Mouse (Mus musculus) midbrain, embryonic 11.5 days (tissue): ENCODE data around the gene Calhm3. TPM values are rescaled to one million over a fixed set of nuclear protein-coding genes. Genes with fewer than 3 reads are reported as not detected.
A peak's percentile ranks its signal among the peaks of the same experiment; 100 is the strongest.

ENCODE experiments used
- ATAC-seq: fragments of 200-750 bp; cut with Nextera tagmentation; 2 replicates; pipeline ENCODE4 v1.8.0; 2017; ENCODE audit warnings: moderate TSS enrichment, moderate library complexity; ENCODE audit not compliant: low FRiP score
- DNase-seq: peaks from one replicate; pipeline ENCODE4 v3.0.0; 2015; ENCODE audit warnings: low spot score; ENCODE audit errors: missing footprints
- H3K27ac ChIP-seq: fragments of 300-500 bp; sonication (generic); 2 replicates; pipeline ENCODE4 v1.5.1; 2014; ENCODE audit warnings: low read depth, low read length
- H3K27me3 ChIP-seq: fragments of 300-500 bp; sonication (generic); 2 replicates; pipeline ENCODE4 v1.6.1; 2014; ENCODE audit warnings: mild to moderate bottlenecking, low read length, moderate library complexity, mixed read lengths; ENCODE audit not compliant: control insufficient read depth, insufficient read depth
- H3K36me3 ChIP-seq: fragments of 300-500 bp; sonication (generic); 2 replicates; pipeline ENCODE4 v1.6.1; 2014; ENCODE audit warnings: mild to moderate bottlenecking, low read length, moderate library complexity, mixed read lengths; ENCODE audit not compliant: control insufficient read depth, insufficient read depth
- H3K4me1 ChIP-seq: fragments of 300-500 bp; sonication (generic); 2 replicates; pipeline ENCODE4 v1.6.1; 2014; ENCODE audit warnings: low read length; ENCODE audit not compliant: control insufficient read depth, insufficient read depth
- H3K4me2 ChIP-seq: fragments of 300-500 bp; sonication (generic); 2 replicates; pipeline ENCODE4 v1.6.1; 2014; ENCODE audit warnings: mild to moderate bottlenecking, moderate library complexity
- H3K4me3 ChIP-seq: fragments of 300-500 bp; sonication (generic); 2 replicates; pipeline ENCODE4 v1.5.1; 2014; ENCODE audit warnings: low read depth, low read length
- H3K9ac ChIP-seq: fragments of 300-500 bp; sonication (generic); 2 replicates; pipeline ENCODE4 v1.6.1; 2014; ENCODE audit warnings: low read length
- H3K9me3 ChIP-seq: fragments of 300-500 bp; sonication (generic); 2 replicates; pipeline ENCODE4 v1.6.1; 2016; ENCODE audit warnings: low read length; ENCODE audit not compliant: control insufficient read depth
- WGBS: fragments of 180-500 bp; shearing (Covaris S2); extraction: QIAGEN DNeasy Blood & Tissue Kit; methylation state at CpG from one replicate; pipeline ENCODE4 v1.1.7; 2014; 5-methylcytosine and 5-hydroxymethylcytosine counted together
- polyA plus RNA-seq: library from polyadenylated mRNA; unstranded; fragments of >200 nt; fragmentation: Nextera tagmentation; extraction: Ambion mirVana; gene quantifications from 2 replicates; pipeline ENCODE4 v1.2.1, GENCODE M21; 2014

The Calhm3 gene
- polyA plus RNA-seq, 1 experiment from 2014 or later = not detected

DNA sequence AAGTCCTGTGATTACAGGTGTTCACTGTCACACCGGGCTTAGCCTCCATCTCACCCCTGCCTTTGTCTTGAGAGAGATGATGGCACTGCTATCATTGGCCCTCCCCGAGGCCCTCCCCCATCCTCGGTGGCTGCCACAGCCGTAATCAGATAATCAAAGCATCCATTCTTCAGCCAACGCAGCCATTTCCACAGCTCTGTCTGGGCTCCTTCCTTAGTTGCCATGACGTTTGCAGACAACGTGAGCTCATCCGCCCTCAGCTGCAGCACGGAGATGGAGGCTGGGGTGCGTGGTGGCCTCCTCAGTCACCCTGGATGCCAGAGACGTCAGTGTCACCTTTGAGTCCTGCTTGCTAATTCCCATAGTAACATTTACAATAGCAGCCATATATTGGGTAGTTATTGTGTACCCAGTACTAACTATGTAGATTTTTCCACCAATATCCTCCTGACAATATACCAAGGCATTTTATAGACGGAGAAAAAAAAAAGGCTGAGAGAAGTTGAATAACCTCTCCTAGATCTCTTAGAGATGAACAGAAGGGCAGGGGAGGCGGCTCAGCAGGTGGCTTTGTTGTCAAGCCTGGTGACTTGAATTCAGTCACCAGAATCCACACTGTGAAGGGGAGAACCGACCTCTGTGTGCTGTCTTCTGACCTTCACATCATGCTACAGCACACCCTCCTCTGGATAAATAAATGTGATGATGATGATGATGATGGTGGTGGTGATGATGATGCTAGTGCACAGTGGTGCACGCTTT is 29.1 kb upstream of the Calhm3 start:
- no peak for DNase-seq
- no peak for ATAC-seq
- H3K27ac ChIP-seq = no peak overlapping the region
- H3K4me2 ChIP-seq = no peak overlapping the region
- no peaks in the 10 kb centered on the region for H3K4me1 ChIP-seq
- H3K27me3 ChIP-seq = peaks cover under 1% of the 10 kb centered on the region; the same call in 1 of the 2 replicates
- 54% methylated on average over 15 of the region's 15 CpGs for WGBS
- no peak overlapping the region for H3K9ac ChIP-seq
- peaks cover 6% of the 10 kb centered on the region; the same call in 1 of the 2 replicates for H3K9me3 ChIP-seq
- no peak overlapping the region for H3K4me3 ChIP-seq
- H3K36me3 ChIP-seq = no peaks in the 10 kb centered on the region

DNA sequence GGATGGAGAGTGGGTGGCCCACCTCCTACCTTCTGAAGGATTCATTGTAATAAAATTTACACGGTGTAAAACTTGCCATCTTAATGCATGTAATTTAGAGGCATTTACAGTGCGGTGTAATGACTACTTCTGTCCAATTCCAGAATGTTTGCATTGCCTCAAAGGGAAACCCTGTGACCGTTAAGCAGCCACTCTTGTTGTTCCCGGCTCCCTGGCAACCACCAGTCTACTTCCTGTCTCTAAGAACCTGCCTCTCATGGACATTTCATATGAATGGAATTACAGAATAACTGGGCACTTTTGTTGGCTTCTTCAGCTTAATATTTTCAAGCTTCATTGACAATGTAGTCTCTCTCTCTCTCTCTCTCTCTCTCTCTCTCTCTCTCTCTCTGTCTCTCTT is 27.2 kb upstream of the Calhm3 start:
- ATAC-seq (no peak), DNase-seq (no peak)
- WGBS = 68% methylated on average over 4 of the region's 4 CpGs
- Histone ChIP-seq H3K9me3 (peaks cover 9% of the 10 kb centered on the region; the same call in 1 of the 2 replicates), H3K36me3 (no peaks in the 10 kb centered on the region), H3K27me3 (peaks cover 14% of the 10 kb centered on the region; the same call in 1 of the 2 replicates), H3K27ac (no peak overlapping the region), H3K9ac (no peak overlapping the region), H3K4me2 (no peak overlapping the region), H3K4me3 (no peak overlapping the region), H3K4me1 (no peaks in the 10 kb centered on the region)

DNA sequence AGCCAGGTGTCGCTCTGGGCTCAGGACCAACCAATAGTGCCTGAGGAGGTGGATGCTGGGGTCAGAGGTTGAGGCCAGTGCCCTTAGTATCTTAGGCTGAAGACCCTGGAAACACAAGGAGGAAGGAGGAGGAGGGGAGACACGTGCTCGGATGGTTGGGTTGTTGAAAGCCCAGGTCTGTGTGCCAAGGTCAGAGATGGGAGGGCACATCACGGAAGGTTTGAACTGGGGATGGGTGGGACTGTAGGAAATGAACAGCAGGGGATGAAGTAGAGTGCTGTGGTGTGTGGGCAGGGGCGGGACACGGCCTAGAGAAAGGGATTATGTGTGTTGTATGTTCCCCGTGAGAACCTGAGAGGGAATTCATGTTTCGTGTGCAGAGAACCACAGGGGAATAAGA is 26.7 kb upstream of the Calhm3 start:
- Histone ChIP-seq H3K9me3 (peaks cover 9% of the 10 kb centered on the region; the same call in 1 of the 2 replicates), H3K4me3 (no peak overlapping the region), H3K27ac (no peak overlapping the region), H3K36me3 (no peaks in the 10 kb centered on the region), H3K9ac (no peak overlapping the region), H3K4me1 (peaks cover 2% of the 10 kb centered on the region; the same call in 1 of the 2 replicates), H3K4me2 (no peak overlapping the region), H3K27me3 (peaks cover 19% of the 10 kb centered on the region; the same call in 1 of the 2 replicates)
- DNase-seq (no peak), ATAC-seq (no peak)
- 77% methylated on average over 8 of the region's 8 CpGs for WGBS

DNA sequence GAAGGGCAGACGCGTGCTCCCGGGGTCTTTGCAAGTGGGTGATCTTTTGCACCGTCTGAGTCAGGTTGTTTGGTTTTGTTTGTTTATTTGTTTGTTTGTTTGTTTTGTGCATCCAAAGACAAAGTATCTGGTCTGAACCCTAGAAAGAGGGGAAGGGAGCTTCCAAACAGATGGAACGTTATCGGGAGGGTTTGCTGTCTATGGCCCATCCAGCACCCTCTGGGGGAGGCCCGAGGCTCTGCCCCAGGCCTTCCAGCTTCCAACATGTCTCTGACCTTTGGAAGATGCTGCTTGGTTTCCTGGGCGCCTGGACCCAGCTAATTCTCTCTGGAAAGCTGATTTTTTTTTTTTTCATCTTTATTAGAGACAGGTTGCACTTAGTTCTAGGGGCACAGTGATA is 22.4 kb upstream of the Calhm3 start:
- H3K27ac ChIP-seq = no peak overlapping the region
- peaks cover 9% of the 10 kb centered on the region; the same call in 1 of the 2 replicates for H3K9me3 ChIP-seq
- no peak overlapping the region for H3K4me3 ChIP-seq
- no peaks in the 10 kb centered on the region for H3K36me3 ChIP-seq
- H3K9ac ChIP-seq = no peak overlapping the region
- H3K4me2 ChIP-seq = peak overlapping the region; percentile 86
- no peak for DNase-seq
- H3K4me1 ChIP-seq = peaks cover 9% of the 10 kb centered on the region
- WGBS = 13% methylated on average over 8 of the region's 8 CpGs
- peaks cover 37% of the 10 kb centered on the region for H3K27me3 ChIP-seq
- no peak for ATAC-seq

DNA sequence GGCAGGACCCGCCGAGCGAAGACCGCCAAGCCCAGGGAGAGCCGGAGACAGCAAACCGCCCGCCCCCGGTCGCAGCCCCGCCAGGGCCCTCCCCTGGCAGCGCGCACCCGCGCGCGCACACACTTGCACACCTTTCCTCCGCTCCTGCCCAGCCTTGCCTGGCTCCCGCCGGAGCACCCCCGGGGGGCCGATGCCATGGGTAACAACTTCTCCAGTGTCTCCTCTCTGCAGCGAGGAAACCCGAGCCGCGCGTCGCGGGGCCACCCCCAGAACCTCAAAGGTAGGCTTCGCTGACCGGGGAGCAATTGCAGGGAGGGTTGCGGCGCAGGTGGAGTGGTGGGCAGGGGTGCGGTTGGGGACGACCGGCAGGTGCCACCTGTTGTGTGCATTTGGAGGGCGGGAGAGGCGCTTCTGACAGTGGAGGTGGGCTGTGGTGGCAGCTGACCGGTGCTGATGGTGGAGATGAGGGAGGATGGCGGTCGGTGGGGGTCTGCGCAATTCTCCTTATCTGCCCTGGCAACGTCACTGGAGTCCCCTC is 21.8 kb upstream of the Calhm3 start:
- Histone ChIP-seq H3K4me2 (peak overlapping the region; percentile 86), H3K9me3 (peaks cover 9% of the 10 kb centered on the region; the same call in 1 of the 2 replicates), H3K4me3 (peak overlapping the region; percentile 68), H3K4me1 (peaks cover 9% of the 10 kb centered on the region), H3K27ac (no peak overlapping the region), H3K9ac (peak overlapping the region; percentile 57), H3K27me3 (peaks cover 37% of the 10 kb centered on the region), H3K36me3 (no peaks in the 10 kb centered on the region)
- ATAC-seq (peak; percentile 43), DNase-seq (peak; percentile 92)
- under 1% methylated on average over 32 of the region's 42 CpGs for WGBS

DNA sequence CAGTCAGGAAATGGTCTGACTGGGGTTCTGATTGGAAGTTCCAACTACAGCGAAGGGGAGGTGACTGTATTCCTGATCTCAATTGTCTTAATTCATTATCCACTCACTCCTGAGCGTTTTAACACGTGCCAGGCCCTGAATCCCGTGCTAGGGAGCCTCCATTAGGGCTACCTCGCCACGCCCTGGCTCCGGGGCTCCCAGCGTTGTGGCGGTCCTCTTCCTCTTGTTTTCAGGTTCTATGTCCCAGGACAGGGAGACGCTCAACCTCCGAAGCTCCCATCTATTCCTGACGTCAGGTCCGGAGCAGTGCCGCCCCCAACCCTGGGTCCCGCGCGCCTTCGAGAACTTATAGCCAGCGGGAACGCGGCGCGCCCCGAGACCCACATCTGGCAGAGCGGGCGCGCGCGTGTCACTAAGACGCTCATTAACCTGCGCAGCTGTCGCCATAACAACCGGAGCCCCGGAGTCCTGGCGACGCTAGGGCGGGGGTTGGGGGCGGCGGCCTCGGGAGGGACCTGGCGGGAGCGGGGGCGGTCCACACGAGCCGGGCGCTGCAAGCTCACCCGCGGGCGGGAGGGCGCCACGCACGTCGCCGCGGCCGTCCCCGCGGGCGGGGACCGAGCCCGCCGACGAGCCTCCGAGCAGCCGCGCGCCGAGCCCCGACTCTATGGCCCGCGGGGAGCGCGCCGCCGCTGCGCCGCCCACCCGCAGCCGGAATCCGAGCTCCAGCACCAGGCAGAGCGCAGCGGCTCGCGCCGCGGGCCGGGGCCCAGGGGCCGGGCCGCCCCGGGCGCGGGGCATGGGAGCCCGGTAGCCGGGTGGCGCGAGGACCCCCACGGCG is 21.1 kb upstream of the Calhm3 start, which contains the start of gene Neurl1a:
Gene Neurl1a, plus strand, starts transcription at position 390 of the 841 bp plus-strand sequence.
- Histone ChIP-seq H3K4me3 (peak within 1 kb of the TSS; percentile 68), H3K9me3 (peaks cover 9% of the 10 kb centered on the region; the same call in 1 of the 2 replicates), H3K9ac (peak within 1 kb of the TSS; percentile 57), H3K27ac (no peak within 1 kb of the TSS), H3K27me3 (peaks cover 37% of the 10 kb centered on the region), H3K4me1 (peaks cover 9% of the 10 kb centered on the region), H3K4me2 (peak within 1 kb of the TSS; percentile 86), H3K36me3 (no peaks in the 10 kb centered on the region)
- ATAC-seq (peak; percentile 75), DNase-seq (peak; percentile 96)
- WGBS = under 1% methylated on average over 95 of the region's 98 CpGs

DNA sequence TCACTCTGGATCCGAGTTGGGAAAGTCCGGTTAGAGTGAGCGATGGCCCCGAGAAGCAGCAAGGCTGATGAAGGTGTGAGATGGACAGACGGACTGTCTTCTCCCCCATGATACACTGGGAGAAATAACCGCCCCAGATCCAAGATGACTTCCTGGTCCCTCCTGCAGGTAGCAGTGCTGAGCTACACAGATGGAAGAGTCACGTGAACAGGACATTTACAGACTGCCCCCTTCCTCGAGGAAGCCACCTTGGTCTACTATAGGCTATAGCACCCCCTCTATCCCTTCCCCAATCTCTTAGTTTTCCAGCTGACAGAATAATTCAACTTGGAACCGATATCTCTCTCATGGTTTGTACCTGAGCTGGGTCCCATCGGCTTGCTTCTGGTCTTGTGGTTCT is 20.4 kb upstream of the Calhm3 start:
- 22% methylated on average over 10 of the region's 10 CpGs for WGBS
- Histone ChIP-seq H3K9ac (no peak overlapping the region), H3K4me2 (peak overlapping the region; percentile 86), H3K9me3 (peaks cover 9% of the 10 kb centered on the region; the same call in 1 of the 2 replicates), H3K4me1 (peaks cover 9% of the 10 kb centered on the region), H3K27ac (no peak overlapping the region), H3K4me3 (peak overlapping the region; percentile 68; the same call in 1 of the 2 replicates), H3K36me3 (no peaks in the 10 kb centered on the region), H3K27me3 (peaks cover 37% of the 10 kb centered on the region)
- ATAC-seq (0 out of 2 replicates have a peak, but pooled peaks have one; percentile 49), DNase-seq (no peak)

DNA sequence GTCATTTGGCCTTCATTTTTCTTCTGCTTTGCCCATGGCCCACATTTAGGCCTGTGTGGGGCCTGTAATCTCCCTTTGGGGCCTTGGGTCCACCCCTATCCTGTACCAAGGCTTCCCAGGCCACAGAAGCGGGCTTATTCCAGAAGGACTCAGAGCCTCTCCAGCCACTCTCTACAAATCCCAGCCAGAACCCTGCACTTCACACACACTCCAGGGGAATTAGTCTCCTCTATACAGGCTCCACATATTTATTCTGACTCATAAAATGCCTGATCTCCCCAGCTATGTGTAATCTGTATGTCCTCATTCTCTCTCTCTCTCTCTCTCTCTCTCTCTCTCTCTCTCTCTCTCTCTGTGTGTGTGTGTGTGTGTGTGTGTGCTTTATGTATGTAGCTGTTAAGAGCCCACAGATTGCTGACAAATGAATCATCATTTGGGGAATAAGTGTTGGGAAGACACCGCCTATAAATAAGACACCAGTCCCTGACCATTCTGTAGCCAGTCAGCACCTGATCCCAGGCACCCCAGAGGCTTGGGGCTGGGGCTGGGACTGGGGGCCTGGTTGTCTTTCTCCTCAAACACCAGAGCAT is 19.4 kb upstream of the Calhm3 start:
- ATAC-seq (no peak), DNase-seq (peak; percentile 74)
- Histone ChIP-seq H3K4me2 (no peak overlapping the region), H3K36me3 (no peaks in the 10 kb centered on the region), H3K4me3 (no peak overlapping the region), H3K9me3 (peaks cover 6% of the 10 kb centered on the region; the same call in 1 of the 2 replicates), H3K9ac (no peak overlapping the region), H3K27me3 (peaks cover 37% of the 10 kb centered on the region), H3K27ac (no peak overlapping the region), H3K4me1 (peaks cover 9% of the 10 kb centered on the region)
- WGBS = 70% methylated on average over 2 of the region's 2 CpGs
